Mouse (Mus musculus) midbrain, embryonic 10.5 days (tissue): ENCODE measurements around the gene Daam2. TPM values are rescaled to one million over a fixed set of nuclear protein-coding genes. Genes with fewer than 3 reads are reported as not detected.

ENCODE experiments used
- DNase-seq: peaks from one replicate; pipeline ENCODE4 v3.0.0-alpha.2; 2017; ENCODE audit warnings: low spot score
- H3K27ac ChIP-seq: fragments of 300-500 bp; sonication (generic); replicated peaks from 2 replicates; pipeline ENCODE4 v1.5.1; 2016; ENCODE audit warnings: mild to moderate bottlenecking
- H3K27me3 ChIP-seq: fragments of 300-500 bp; sonication (generic); 2 replicates; pipeline ENCODE4 v1.6.1; 2016; ENCODE audit warnings: low read depth, mild to moderate bottlenecking; ENCODE audit not compliant: poor library complexity, severe bottlenecking
- H3K36me3 ChIP-seq: fragments of 300-500 bp; sonication (generic); 2 replicates; pipeline ENCODE4 v1.6.1; 2016; ENCODE audit warnings: mild to moderate bottlenecking, moderate library complexity
- H3K4me1 ChIP-seq: fragments of 300-500 bp; sonication (generic); 2 replicates; pipeline ENCODE4 v1.6.1; 2016
- H3K4me3 ChIP-seq: fragments of 300-500 bp; sonication (generic); 2 replicates; pipeline ENCODE4 v1.5.1; 2016; ENCODE audit warnings: mild to moderate bottlenecking, moderate library complexity
- H3K9me3 ChIP-seq: fragments of 300-500 bp; sonication (generic); replicated peaks from 2 replicates; pipeline ENCODE4 v1.6.1; 2016; ENCODE audit warnings: mild to moderate bottlenecking
- WGBS: fragments of 180-500 bp; shearing (Covaris S2); methylation state at CpG from one replicate; pipeline ENCODE4 v1.1.7; 2016; 5-methylcytosine and 5-hydroxymethylcytosine counted together
- polyA plus RNA-seq: library from polyadenylated mRNA; unstranded; fragments of >200 nt; fragmentation: Nextera tagmentation; extraction: Ambion mirVana; gene quantifications from 2 replicates; pipeline ENCODE4 v1.2.1, GENCODE M21; 2016

The Daam2 gene
- polyA plus RNA-seq, 1 experiment from 2014 or later: 0.94 TPM

DNA sequence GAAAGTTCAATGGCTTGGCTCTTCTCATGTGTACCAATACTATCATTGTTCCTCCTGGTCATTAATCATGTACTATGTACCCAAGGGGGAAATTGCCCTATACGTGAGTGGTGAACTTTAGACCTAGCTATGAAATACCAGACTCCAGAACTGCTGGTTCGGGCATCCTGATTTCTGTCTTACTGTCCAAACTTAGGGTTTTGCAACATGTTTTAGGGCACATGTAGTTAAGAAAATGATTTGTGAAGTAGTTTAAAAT, 141.1 kb downstream of the Daam2 start:
- no peak overlapping the region for H3K27ac ChIP-seq
- no peak overlapping the region for H3K4me3 ChIP-seq
- H3K4me1 ChIP-seq: peaks cover 4% of the 10 kb centered on the region; the same call in 1 of the 2 replicates
- H3K36me3 ChIP-seq: no peaks in the 10 kb centered on the region
- no peaks in the 10 kb centered on the region for H3K27me3 ChIP-seq
- H3K9me3 ChIP-seq: no peaks in the 10 kb centered on the region
- DNase-seq: no peak
- 88% methylated on average over 2 of the region's 2 CpGs for WGBS

DNA sequence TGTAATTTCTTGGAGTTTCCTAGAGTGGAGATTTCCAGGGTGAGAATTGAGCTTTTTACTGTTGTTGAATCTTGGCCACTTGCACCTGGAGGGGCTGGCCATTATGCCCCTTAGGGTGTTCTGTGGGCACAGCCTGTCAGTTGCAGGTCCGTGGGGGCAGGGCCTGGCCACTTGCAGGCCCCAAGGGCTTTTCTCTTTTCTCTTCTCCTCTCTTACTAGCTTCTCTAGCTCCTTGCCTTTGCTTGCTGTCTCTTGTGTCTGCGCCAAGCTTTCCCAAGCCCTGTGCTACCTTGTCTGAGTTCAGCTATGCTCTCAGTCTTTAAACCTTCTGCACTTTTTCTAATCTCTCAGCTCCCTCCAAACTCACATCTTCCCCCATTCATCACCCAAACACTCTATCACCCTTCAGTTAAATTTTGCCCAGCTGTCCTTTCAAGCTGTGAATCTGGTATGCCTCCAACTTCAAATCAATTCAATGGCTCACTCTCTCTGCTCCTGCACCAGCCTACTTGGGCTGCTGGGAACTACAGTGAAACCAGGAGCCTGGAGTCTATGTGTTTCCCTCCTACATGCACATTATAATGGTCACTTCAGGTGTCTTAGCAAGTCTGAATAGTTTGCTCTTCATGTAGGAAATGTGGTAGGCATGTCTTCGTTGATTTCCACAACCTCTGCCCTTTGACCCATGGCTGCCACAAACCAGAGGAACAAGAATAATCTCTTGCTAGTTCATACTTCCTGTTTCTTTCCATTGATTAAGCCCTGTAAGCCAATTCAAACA, 141.7 kb downstream of the Daam2 start:
- WGBS: 66% methylated on average over 3 of the region's 3 CpGs
- DNase-seq: no peak
- H3K27ac ChIP-seq: no peak overlapping the region
- H3K36me3 ChIP-seq: no peaks in the 10 kb centered on the region
- H3K4me3 ChIP-seq: no peak overlapping the region
- H3K27me3 ChIP-seq: no peaks in the 10 kb centered on the region
- H3K9me3 ChIP-seq: no peaks in the 10 kb centered on the region
- H3K4me1 ChIP-seq: no peaks in the 10 kb centered on the region

DNA sequence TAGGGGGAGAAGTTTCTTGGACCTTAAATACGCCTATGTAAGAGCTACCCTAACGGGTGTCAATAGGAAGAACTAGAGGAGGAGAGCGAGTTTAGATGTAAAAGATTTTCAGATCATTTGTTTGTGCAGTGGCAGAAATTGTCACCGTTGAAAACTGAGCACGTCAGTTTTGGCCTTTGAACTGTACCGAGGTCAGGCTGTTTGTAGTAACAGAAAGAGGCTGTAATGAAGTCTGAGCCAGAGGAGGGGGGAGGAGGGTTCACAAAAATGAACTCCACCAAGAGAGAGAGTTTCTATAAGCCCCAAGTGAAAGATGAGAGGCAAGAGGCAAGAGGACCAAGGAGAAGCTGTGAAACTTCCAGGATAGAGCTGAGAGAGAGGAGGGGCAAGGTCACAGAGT, 144.3 kb downstream of the Daam2 start:
- peaks cover 10% of the 10 kb centered on the region; the same call in 1 of the 2 replicates for H3K27me3 ChIP-seq
- DNase-seq: no peak
- H3K27ac ChIP-seq: no peak overlapping the region
- H3K36me3 ChIP-seq: no peaks in the 10 kb centered on the region
- no peak overlapping the region for H3K4me3 ChIP-seq
- H3K4me1 ChIP-seq: no peaks in the 10 kb centered on the region
- H3K9me3 ChIP-seq: no peaks in the 10 kb centered on the region
- 80% methylated on average over 6 of the region's 6 CpGs for WGBS

DNA sequence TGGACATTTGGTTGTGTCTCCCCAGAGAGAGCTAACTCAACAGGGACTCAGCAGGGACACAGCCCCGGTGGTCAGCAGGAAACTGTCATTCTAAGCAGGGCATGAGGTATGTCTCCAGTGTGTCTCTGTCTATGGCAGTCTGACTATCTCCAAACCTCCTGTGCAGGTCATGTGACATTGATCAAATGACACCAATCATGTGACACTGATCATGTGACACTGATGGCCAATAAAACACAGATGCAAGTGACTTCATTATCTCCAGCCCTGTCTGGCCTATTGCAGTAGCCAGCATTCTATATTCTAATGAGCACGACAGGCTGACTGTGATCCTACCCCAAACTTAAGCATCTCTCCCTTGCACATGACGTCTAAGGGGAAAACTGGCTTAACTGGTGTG, 147.9 kb downstream of the Daam2 start:
- Histone ChIP-seq H3K27ac (no peak overlapping the region), H3K4me3 (no peak overlapping the region), H3K4me1 (no peaks in the 10 kb centered on the region; the same call in 1 of the 2 replicates), H3K9me3 (no peaks in the 10 kb centered on the region), H3K27me3 (peaks cover 15% of the 10 kb centered on the region), H3K36me3 (no peaks in the 10 kb centered on the region)
- WGBS: 75% methylated on average over 3 of the region's 3 CpGs
- DNase-seq: no peak

DNA sequence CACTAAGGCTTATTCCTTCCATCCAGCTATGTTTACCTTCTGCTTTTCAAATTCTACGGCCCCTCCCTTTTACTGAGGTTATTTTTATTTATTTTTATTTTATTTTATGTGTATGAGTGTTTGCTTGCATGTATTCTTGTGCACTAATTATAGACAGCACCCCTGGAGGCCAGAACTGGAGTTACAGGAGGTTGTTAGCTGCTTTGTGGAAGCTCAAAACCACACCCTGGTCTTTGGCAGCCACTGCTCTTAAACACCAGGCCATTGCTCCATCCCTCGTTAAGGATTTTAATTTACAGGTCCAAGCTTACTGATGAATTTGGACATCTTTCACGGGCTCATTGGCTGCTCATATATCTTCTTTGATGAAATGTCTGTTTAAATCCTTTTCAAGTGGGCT, 150.6 kb downstream of the Daam2 start:
- no peaks in the 10 kb centered on the region; the same call in 1 of the 2 replicates for H3K4me1 ChIP-seq
- 67% methylated on average over 3 of the region's 3 CpGs for WGBS
- peaks cover 15% of the 10 kb centered on the region for H3K27me3 ChIP-seq
- no peaks in the 10 kb centered on the region for H3K36me3 ChIP-seq
- no peak for DNase-seq
- no peak overlapping the region for H3K27ac ChIP-seq
- no peak overlapping the region for H3K4me3 ChIP-seq
- no peaks in the 10 kb centered on the region for H3K9me3 ChIP-seq

DNA sequence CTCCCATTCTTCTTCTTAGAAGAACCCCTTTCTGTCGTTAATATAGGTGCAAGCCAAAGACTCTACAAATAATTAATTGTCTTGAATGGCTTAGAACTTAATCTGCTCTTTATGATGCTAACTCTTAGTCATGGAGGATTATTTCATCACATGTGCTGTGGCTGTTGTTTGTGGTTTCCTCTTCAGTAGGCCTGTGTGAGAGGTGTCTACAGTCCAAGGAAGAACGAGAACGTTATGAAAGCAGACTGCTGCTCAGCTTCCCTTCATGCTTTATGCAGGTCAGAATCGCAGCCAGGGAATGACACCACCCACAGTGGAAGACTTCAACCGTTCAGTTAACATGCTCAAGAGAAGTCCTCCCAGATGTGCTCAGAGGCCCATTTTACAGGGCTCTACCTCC, 151.2 kb downstream of the Daam2 start:
- Histone ChIP-seq H3K4me3 (no peak overlapping the region), H3K9me3 (no peaks in the 10 kb centered on the region), H3K27me3 (peaks cover 15% of the 10 kb centered on the region), H3K4me1 (no peaks in the 10 kb centered on the region; the same call in 1 of the 2 replicates), H3K36me3 (no peaks in the 10 kb centered on the region), H3K27ac (no peak overlapping the region)
- no peak for DNase-seq
- WGBS: 84% methylated on average over 5 of the region's 5 CpGs

Other genes with a start within 250 kb of the Daam2 start
- gene Mocs1, start 136.0 kb downstream of the Daam2 start, polyA plus RNA-seq: 4.9 and 5.2 TPM in 2 replicates
- gene Kif6, start 50.8 kb upstream of the Daam2 start, polyA plus RNA-seq: 1.6 and 2.3 TPM in 2 replicates